Mouse (Mus musculus): Measurements from ENCODE around the gene Armh1. TPM values are rescaled to one million over a fixed set of nuclear protein-coding genes. Genes with fewer than 3 reads are reported as not detected.

Gene Armh1
- 1.0 and 1.1 TPM in 2 replicates for polyA plus RNA-seq (2015; fragmentation: Nextera tagmentation; extraction: Ambion mirVana)

GRCm38 (mm10) chr4:117251801-117252316, at the start of gene Armh1, which contains the start of gene Tmem53:
TSS of gene Armh1 (minus strand) at chr4:117252125.
TSS of gene Tmem53 (plus strand) at chr4:117251951.
- Histone ChIP-seq H3K9ac (peak within 1 kb of the TSS; percentile 72), H3K36me3 (no peaks in the 10 kb centered on the region), H3K4me2 (peak within 1 kb of the TSS; percentile 78), H3K9me3 (no peaks in the 10 kb centered on the region), H3K4me1 (peaks cover 31% of the 10 kb centered on the region), H3K27ac (peak within 1 kb of the TSS; percentile 89), H3K4me3 (peak within 1 kb of the TSS; percentile 79), H3K27me3 (no peaks in the 10 kb centered on the region)
- under 1% methylated on average over 41 of the region's 43 CpGs for WGBS
- ATAC-seq (ENCODE audit: borderline replicate concordance, extremely low read depth, low FRiP score, low TSS enrichment) = peak; percentile 98

- H3K27ac ChIP-seq = no peak overlapping the region
- H3K4me3 ChIP-seq = no peak overlapping the region
- H3K36me3 ChIP-seq = no peaks in the 10 kb centered on the region
- no peak overlapping the region for H3K4me2 ChIP-seq
- peaks cover 40% of the 10 kb centered on the region for H3K27me3 ChIP-seq
- 57% methylated on average over 10 of the region's 10 CpGs for WGBS
- H3K4me1 ChIP-seq = peaks cover 33% of the 10 kb centered on the region
- H3K9ac ChIP-seq = no peak overlapping the region
- ATAC-seq (ENCODE audit: borderline replicate concordance, extremely low read depth, low FRiP score, low TSS enrichment) = no peak
- no peaks in the 10 kb centered on the region for H3K9me3 ChIP-seq
Measured at GRCm38 (mm10) chr4:117299921-117300320, 48.0 kb upstream of the Armh1 start.

GRCm38 (mm10) chr4:117297819-117298218, 45.9 kb upstream of the Armh1 start:
- H3K27me3 ChIP-seq = peaks cover 19% of the 10 kb centered on the region
- H3K4me3 ChIP-seq = no peak overlapping the region
- H3K36me3 ChIP-seq = no peaks in the 10 kb centered on the region
- H3K27ac ChIP-seq = no peak overlapping the region
- no peak overlapping the region for H3K9ac ChIP-seq
- no peak for ATAC-seq (ENCODE audit: borderline replicate concordance, extremely low read depth, low FRiP score, low TSS enrichment)
- 57% methylated on average over 9 of the region's 9 CpGs for WGBS
- no peak overlapping the region for H3K4me2 ChIP-seq
- no peaks in the 10 kb centered on the region for H3K9me3 ChIP-seq
- H3K4me1 ChIP-seq = peaks cover 16% of the 10 kb centered on the region

- H3K4me2 ChIP-seq = 0 out of 2 replicates have a peak overlapping the region, but pooled peaks have one; percentile 9
- H3K4me3 ChIP-seq = no peak overlapping the region
- no peak overlapping the region for H3K9ac ChIP-seq
- peak overlapping the region; percentile 77 for H3K27ac ChIP-seq
- H3K36me3 ChIP-seq = no peaks in the 10 kb centered on the region
- peaks cover 13% of the 10 kb centered on the region for H3K27me3 ChIP-seq
- ATAC-seq (ENCODE audit: borderline replicate concordance, extremely low read depth, low FRiP score, low TSS enrichment) = peak; percentile 56; the same call in 1 of the 2 replicates
- H3K4me1 ChIP-seq = peaks cover 16% of the 10 kb centered on the region
- 52% methylated on average over 19 of the region's 19 CpGs for WGBS
- H3K9me3 ChIP-seq = no peaks in the 10 kb centered on the region
Measured at GRCm38 (mm10) chr4:117296849-117297593, 45.1 kb upstream of the Armh1 start.

- H3K4me3 ChIP-seq = no peak overlapping the region
- H3K27me3 ChIP-seq = no peaks in the 10 kb centered on the region
- peaks cover 8% of the 10 kb centered on the region for H3K36me3 ChIP-seq
- H3K9ac ChIP-seq = no peak overlapping the region
- H3K4me2 ChIP-seq = no peak overlapping the region
- WGBS = 77% methylated on average over 2 of the region's 2 CpGs
- H3K27ac ChIP-seq = no peak overlapping the region
- ATAC-seq (ENCODE audit: borderline replicate concordance, extremely low read depth, low FRiP score, low TSS enrichment) = no peak
- peaks cover 24% of the 10 kb centered on the region for H3K4me1 ChIP-seq
- no peaks in the 10 kb centered on the region for H3K9me3 ChIP-seq
Measured at GRCm38 (mm10) chr4:117291696-117292095, 39.8 kb upstream of the Armh1 start.

GRCm38 (mm10) chr4:117288927-117289801, 37.2 kb upstream of the Armh1 start:
- H3K4me2 ChIP-seq = peak overlapping the region; percentile 78
- H3K9ac ChIP-seq = peak overlapping the region; percentile 51
- under 1% methylated on average over 70 of the region's 80 CpGs for whole genome bisulfite sequencing
- peaks cover 33% of the 10 kb centered on the region for H3K36me3 ChIP-seq
- H3K27me3 ChIP-seq = no peaks in the 10 kb centered on the region
- peaks cover 22% of the 10 kb centered on the region for H3K4me1 ChIP-seq
- H3K4me3 ChIP-seq = peak overlapping the region; percentile 82
- H3K27ac ChIP-seq = peak overlapping the region; percentile 98
- ATAC-seq (ENCODE audit: borderline replicate concordance, extremely low read depth, low FRiP score, low TSS enrichment) = peak; percentile 97
- no peaks in the 10 kb centered on the region for H3K9me3 ChIP-seq

- Histone ChIP-seq H3K4me1 (peaks cover 30% of the 10 kb centered on the region), H3K4me2 (peak overlapping the region; percentile 78), H3K4me3 (peak overlapping the region; percentile 82), H3K27ac (peak overlapping the region; percentile 98), H3K9ac (peak overlapping the region; percentile 51), H3K9me3 (no peaks in the 10 kb centered on the region), H3K36me3 (peaks cover 38% of the 10 kb centered on the region), H3K27me3 (no peaks in the 10 kb centered on the region)
- ATAC-seq (ENCODE audit: borderline replicate concordance, extremely low read depth, low FRiP score, low TSS enrichment) = no peak
- 16% methylated on average over 25 of the region's 25 CpGs for WGBS
Measured at GRCm38 (mm10) chr4:117288277-117288926, 36.5 kb upstream of the Armh1 start.

GRCm38 (mm10) chr4:117284363-117284762, 32.4 kb upstream of the Armh1 start:
- Histone ChIP-seq H3K27me3 (no peaks in the 10 kb centered on the region), H3K27ac (no peak overlapping the region), H3K4me1 (peaks cover 34% of the 10 kb centered on the region), H3K4me3 (no peak overlapping the region), H3K36me3 (peaks cover 48% of the 10 kb centered on the region), H3K4me2 (no peak overlapping the region), H3K9me3 (no peaks in the 10 kb centered on the region), H3K9ac (no peak overlapping the region)
- 43% methylated on average over 4 of the region's 4 CpGs for WGBS
- no peak for ATAC-seq (ENCODE audit: borderline replicate concordance, extremely low read depth, low FRiP score, low TSS enrichment)

GRCm38 (mm10) chr4:117283271-117284191, 31.6 kb upstream of the Armh1 start:
- H3K9me3 ChIP-seq = no peaks in the 10 kb centered on the region
- H3K27me3 ChIP-seq = no peaks in the 10 kb centered on the region
- peaks cover 37% of the 10 kb centered on the region for H3K4me1 ChIP-seq
- H3K9ac ChIP-seq = no peak overlapping the region
- peak; percentile 13; the same call in 1 of the 2 replicates for ATAC-seq (ENCODE audit: borderline replicate concordance, extremely low read depth, low FRiP score, low TSS enrichment)
- H3K36me3 ChIP-seq = peaks cover 54% of the 10 kb centered on the region
- H3K27ac ChIP-seq = peak overlapping the region; percentile 19; the same call in 1 of the 2 replicates
- WGBS = 31% methylated on average over 22 of the region's 22 CpGs
- H3K4me2 ChIP-seq = no peak overlapping the region
- no peak overlapping the region for H3K4me3 ChIP-seq

- Histone ChIP-seq H3K27ac (no peak overlapping the region), H3K36me3 (peaks cover 65% of the 10 kb centered on the region), H3K4me1 (peaks cover 39% of the 10 kb centered on the region; the same call in 1 of the 2 replicates), H3K9me3 (no peaks in the 10 kb centered on the region), H3K4me2 (no peak overlapping the region), H3K9ac (no peak overlapping the region), H3K4me3 (no peak overlapping the region), H3K27me3 (no peaks in the 10 kb centered on the region)
- 52% methylated on average over 19 of the region's 19 CpGs for WGBS
- ATAC-seq (ENCODE audit: borderline replicate concordance, extremely low read depth, low FRiP score, low TSS enrichment) = no peak
Measured at GRCm38 (mm10) chr4:117281090-117281845, 29.3 kb upstream of the Armh1 start.
